Mouse (Mus musculus): ENCODE data around the gene Lmln. TPM values are rescaled to one million over a fixed set of nuclear protein-coding genes. Genes with fewer than 3 reads are reported as not detected.

Gene Lmln
- polyA plus RNA-seq (2015; fragmentation: Nextera tagmentation; extraction: Ambion mirVana): 1.8 and 2.0 TPM in 2 replicates

- H3K4me2 ChIP-seq (ENCODE audit: low read depth, low read length): peak within 1 kb of the TSS; percentile 86
- peak within 1 kb of the TSS; percentile 89 for H3K27ac ChIP-seq (ENCODE audit: low read length)
- WGBS: under 1% methylated on average over 51 of the region's 64 CpGs
- H3K4me3 ChIP-seq (ENCODE audit: low read length): peak within 1 kb of the TSS; percentile 63
- no peaks in the 10 kb centered on the region for H3K27me3 ChIP-seq (ENCODE audit: control insufficient read depth, insufficient read depth, low read length)
- peak within 1 kb of the TSS; percentile 75 for H3K9ac ChIP-seq (ENCODE audit: low read length)
- H3K9me3 ChIP-seq (replicated peaks; ENCODE audit: control insufficient read depth, low read length): no peaks in the 10 kb centered on the region
- H3K4me1 ChIP-seq (ENCODE audit: control insufficient read depth, insufficient read depth, low read length): peaks cover 16% of the 10 kb centered on the region
- peak; percentile 98 for ATAC-seq (replicated peaks; ENCODE audit: extremely low read depth, insufficient read depth, low FRiP score)
- peaks cover 22% of the 10 kb centered on the region for H3K36me3 ChIP-seq (ENCODE audit: control insufficient read depth, insufficient read depth)
Observed at GRCm38 (mm10) chr16:33062024-33062681, at the start of gene Lmln. TSS of gene Lmln (plus strand) at chr16:33062521.

GRCm38 (mm10) chr16:33013801-33014200 lies 48.5 kb upstream of the Lmln start:
- Histone ChIP-seq H3K4me1 (ENCODE audit: control insufficient read depth, insufficient read depth, low read length) (no peaks in the 10 kb centered on the region), H3K9ac (ENCODE audit: low read length) (no peak overlapping the region), H3K36me3 (ENCODE audit: control insufficient read depth, insufficient read depth) (peaks cover 34% of the 10 kb centered on the region), H3K4me2 (ENCODE audit: low read depth, low read length) (no peak overlapping the region), H3K27me3 (ENCODE audit: control insufficient read depth, insufficient read depth, low read length) (no peaks in the 10 kb centered on the region), H3K9me3 (replicated peaks; ENCODE audit: control insufficient read depth, low read length) (no peaks in the 10 kb centered on the region), H3K4me3 (ENCODE audit: low read length) (no peak overlapping the region), H3K27ac (ENCODE audit: low read length) (no peak overlapping the region)
- WGBS: 92% methylated on average over 5 of the region's 5 CpGs
- ATAC-seq (replicated peaks; ENCODE audit: extremely low read depth, insufficient read depth, low FRiP score): no peak

DNA sequence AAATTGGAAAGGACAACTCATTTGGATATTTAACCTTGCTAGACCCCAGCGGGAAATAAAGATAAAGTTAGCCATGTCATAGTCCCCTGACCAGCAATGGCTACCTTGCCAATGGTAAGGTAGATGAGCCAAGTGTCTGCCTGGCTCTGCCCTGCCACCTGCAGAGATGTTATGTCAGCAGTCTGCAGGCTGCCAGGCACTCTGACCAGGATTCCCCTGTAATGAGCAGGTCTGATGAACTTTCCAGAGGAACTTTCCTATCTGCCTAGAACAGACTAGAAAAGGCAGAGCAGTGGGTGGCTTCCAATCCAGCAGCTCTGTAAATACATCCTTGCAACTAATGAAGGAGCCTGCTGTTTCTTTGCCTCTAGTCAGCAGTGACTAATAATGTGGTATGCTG lies 47.4 kb upstream of the Lmln start:
- H3K36me3 ChIP-seq (ENCODE audit: control insufficient read depth, insufficient read depth): peaks cover 28% of the 10 kb centered on the region
- H3K27me3 ChIP-seq (ENCODE audit: control insufficient read depth, insufficient read depth, low read length): no peaks in the 10 kb centered on the region
- no peaks in the 10 kb centered on the region for H3K9me3 ChIP-seq (replicated peaks; ENCODE audit: control insufficient read depth, low read length)
- H3K4me1 ChIP-seq (ENCODE audit: control insufficient read depth, insufficient read depth, low read length): no peaks in the 10 kb centered on the region
- ATAC-seq (replicated peaks; ENCODE audit: extremely low read depth, insufficient read depth, low FRiP score): no peak
- no peak overlapping the region for H3K27ac ChIP-seq (ENCODE audit: low read length)
- H3K4me3 ChIP-seq (ENCODE audit: low read length): no peak overlapping the region
- no peak overlapping the region for H3K9ac ChIP-seq (ENCODE audit: low read length)
- 88% methylated on average over 1 of the region's 1 CpGs for WGBS
- no peak overlapping the region for H3K4me2 ChIP-seq (ENCODE audit: low read depth, low read length)

- no peaks in the 10 kb centered on the region for H3K9me3 ChIP-seq (replicated peaks; ENCODE audit: control insufficient read depth, low read length)
- no peak overlapping the region for H3K27ac ChIP-seq (ENCODE audit: low read length)
- peaks cover 25% of the 10 kb centered on the region for H3K36me3 ChIP-seq (ENCODE audit: control insufficient read depth, insufficient read depth)
- H3K27me3 ChIP-seq (ENCODE audit: control insufficient read depth, insufficient read depth, low read length): no peaks in the 10 kb centered on the region
- 85% methylated on average over 3 of the region's 3 CpGs for WGBS
- no peaks in the 10 kb centered on the region for H3K4me1 ChIP-seq (ENCODE audit: control insufficient read depth, insufficient read depth, low read length)
- H3K4me2 ChIP-seq (ENCODE audit: low read depth, low read length): no peak overlapping the region
- H3K4me3 ChIP-seq (ENCODE audit: low read length): no peak overlapping the region
- ATAC-seq (replicated peaks; ENCODE audit: extremely low read depth, insufficient read depth, low FRiP score): no peak
- H3K9ac ChIP-seq (ENCODE audit: low read length): no peak overlapping the region
Observed at GRCm38 (mm10) chr16:33015396-33015907, 46.9 kb upstream of the Lmln start.

DNA sequence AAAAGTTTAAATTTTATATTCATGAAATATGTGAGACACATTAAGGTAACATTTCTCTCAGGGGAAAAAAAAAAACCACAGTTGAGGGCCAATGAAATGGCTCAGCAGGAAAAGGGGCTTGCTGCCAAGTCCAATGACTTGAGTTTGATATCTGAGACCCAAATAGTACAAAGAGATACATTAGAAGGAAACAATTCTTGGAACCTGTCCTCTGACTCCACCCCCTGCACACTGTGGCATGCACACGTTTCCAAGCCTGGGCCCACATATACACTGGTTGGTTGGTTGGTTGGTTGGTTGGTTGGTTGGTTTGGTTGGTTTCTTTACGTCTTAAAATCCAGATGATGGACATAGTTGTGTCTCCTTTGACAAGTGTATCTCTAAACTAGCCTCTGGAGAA lies 46.3 kb upstream of the Lmln start:
- H3K27ac ChIP-seq (ENCODE audit: low read length): no peak overlapping the region
- no peak overlapping the region for H3K9ac ChIP-seq (ENCODE audit: low read length)
- H3K4me2 ChIP-seq (ENCODE audit: low read depth, low read length): no peak overlapping the region
- H3K4me3 ChIP-seq (ENCODE audit: low read length): no peak overlapping the region
- WGBS: 62% methylated on average over 2 of the region's 2 CpGs
- H3K9me3 ChIP-seq (replicated peaks; ENCODE audit: control insufficient read depth, low read length): no peaks in the 10 kb centered on the region
- no peak for ATAC-seq (replicated peaks; ENCODE audit: extremely low read depth, insufficient read depth, low FRiP score)
- H3K27me3 ChIP-seq (ENCODE audit: control insufficient read depth, insufficient read depth, low read length): no peaks in the 10 kb centered on the region
- peaks cover 25% of the 10 kb centered on the region for H3K36me3 ChIP-seq (ENCODE audit: control insufficient read depth, insufficient read depth)
- H3K4me1 ChIP-seq (ENCODE audit: control insufficient read depth, insufficient read depth, low read length): no peaks in the 10 kb centered on the region

- Histone ChIP-seq H3K27me3 (ENCODE audit: control insufficient read depth, insufficient read depth, low read length) (no peaks in the 10 kb centered on the region), H3K4me1 (ENCODE audit: control insufficient read depth, insufficient read depth, low read length) (no peaks in the 10 kb centered on the region), H3K9ac (ENCODE audit: low read length) (no peak overlapping the region), H3K9me3 (replicated peaks; ENCODE audit: control insufficient read depth, low read length) (no peaks in the 10 kb centered on the region), H3K4me2 (ENCODE audit: low read depth, low read length) (no peak overlapping the region), H3K27ac (ENCODE audit: low read length) (no peak overlapping the region), H3K4me3 (ENCODE audit: low read length) (no peak overlapping the region), H3K36me3 (ENCODE audit: control insufficient read depth, insufficient read depth) (peaks cover 19% of the 10 kb centered on the region)
- no peak for ATAC-seq (replicated peaks; ENCODE audit: extremely low read depth, insufficient read depth, low FRiP score)
- WGBS: 78% methylated on average over 5 of the region's 5 CpGs
Observed at GRCm38 (mm10) chr16:33017677-33018349, 44.5 kb upstream of the Lmln start.

- Histone ChIP-seq H3K4me2 (ENCODE audit: low read depth, low read length) (no peak overlapping the region), H3K36me3 (ENCODE audit: control insufficient read depth, insufficient read depth) (peaks cover 6% of the 10 kb centered on the region; the same call in 1 of the 2 replicates), H3K9me3 (replicated peaks; ENCODE audit: control insufficient read depth, low read length) (no peaks in the 10 kb centered on the region), H3K27ac (ENCODE audit: low read length) (no peak overlapping the region), H3K27me3 (ENCODE audit: control insufficient read depth, insufficient read depth, low read length) (no peaks in the 10 kb centered on the region), H3K9ac (ENCODE audit: low read length) (no peak overlapping the region), H3K4me3 (ENCODE audit: low read length) (no peak overlapping the region), H3K4me1 (ENCODE audit: control insufficient read depth, insufficient read depth, low read length) (no peaks in the 10 kb centered on the region)
- 74% methylated on average over 21 of the region's 21 CpGs for WGBS
- ATAC-seq (replicated peaks; ENCODE audit: extremely low read depth, insufficient read depth, low FRiP score): no peak
Observed at GRCm38 (mm10) chr16:33019117-33019770, 43.1 kb upstream of the Lmln start.

- ATAC-seq (replicated peaks; ENCODE audit: extremely low read depth, insufficient read depth, low FRiP score): no peak
- H3K36me3 ChIP-seq (ENCODE audit: control insufficient read depth, insufficient read depth): 0 out of 2 replicates have a peak, but pooled peaks cover 2% of the 10 kb centered on the region
- WGBS: 51% methylated on average over 3 of the region's 3 CpGs
- H3K27ac ChIP-seq (ENCODE audit: low read length): no peak overlapping the region
- H3K9me3 ChIP-seq (replicated peaks; ENCODE audit: control insufficient read depth, low read length): no peaks in the 10 kb centered on the region
- H3K4me3 ChIP-seq (ENCODE audit: low read length): no peak overlapping the region
- no peak overlapping the region for H3K4me2 ChIP-seq (ENCODE audit: low read depth, low read length)
- H3K4me1 ChIP-seq (ENCODE audit: control insufficient read depth, insufficient read depth, low read length): no peaks in the 10 kb centered on the region
- no peak overlapping the region for H3K9ac ChIP-seq (ENCODE audit: low read length)
- no peaks in the 10 kb centered on the region for H3K27me3 ChIP-seq (ENCODE audit: control insufficient read depth, insufficient read depth, low read length)
Observed at GRCm38 (mm10) chr16:33021381-33021780, 40.9 kb upstream of the Lmln start.

- 3% methylated on average over 4 of the region's 4 CpGs for WGBS
- Histone ChIP-seq H3K27me3 (ENCODE audit: control insufficient read depth, insufficient read depth, low read length) (no peaks in the 10 kb centered on the region), H3K4me1 (ENCODE audit: control insufficient read depth, insufficient read depth, low read length) (no peaks in the 10 kb centered on the region), H3K36me3 (ENCODE audit: control insufficient read depth, insufficient read depth) (no peaks in the 10 kb centered on the region), H3K27ac (ENCODE audit: low read length) (no peak overlapping the region), H3K9me3 (replicated peaks; ENCODE audit: control insufficient read depth, low read length) (no peaks in the 10 kb centered on the region), H3K9ac (ENCODE audit: low read length) (no peak overlapping the region), H3K4me2 (ENCODE audit: low read depth, low read length) (no peak overlapping the region), H3K4me3 (ENCODE audit: low read length) (no peak overlapping the region)
- peak; percentile 79 for ATAC-seq (replicated peaks; ENCODE audit: extremely low read depth, insufficient read depth, low FRiP score)
Observed at GRCm38 (mm10) chr16:33023750-33024149, 38.6 kb upstream of the Lmln start.
